Mouse (Mus musculus) myocyte (in vitro differentiated cells): ENCODE results near the gene Jazf1. TPM values are rescaled to one million over a fixed set of nuclear protein-coding genes. Genes with fewer than 3 reads are reported as not detected.

Experiments
- H3K27me3 ChIP-seq: one replicate; pipeline ENCODE4 v1.6.1; 2011; ENCODE audit not compliant: control insufficient read depth, insufficient read depth, insufficient read length
- H3K36me3 ChIP-seq: one replicate; pipeline ENCODE4 v1.6.1; 2011; ENCODE audit not compliant: control insufficient read depth, insufficient read depth
- H3K4me2 ChIP-seq: one replicate; pipeline ENCODE4 v1.6.1; 2011; ENCODE audit warnings: low read depth, control low read depth
- H3K4me3 ChIP-seq: one replicate; pipeline ENCODE4 v1.5.1; 2011; ENCODE audit warnings: mild to moderate bottlenecking, control low read depth, moderate library complexity
- H3K79me2 ChIP-seq: one replicate; pipeline ENCODE4 v1.6.1; 2011; ENCODE audit not compliant: control insufficient read depth, insufficient read depth
- H3ac ChIP-seq: one replicate; pipeline ENCODE4 v1.6.1; 2011; ENCODE audit not compliant: control insufficient read depth, insufficient read length
- CEBPB ChIP-seq: IDR thresholded peaks from 2 replicates; pipeline ENCODE4 v1.6.1; 2011; ENCODE audit warnings: mild to moderate bottlenecking, moderate library complexity; ENCODE audit not compliant: poor library complexity, insufficient read depth, severe bottlenecking
- E2F4 ChIP-seq: IDR thresholded peaks from one replicate; pipeline ENCODE4 v1.6.1; 2011; ENCODE audit warnings: mild to moderate bottlenecking, control low read depth, moderate library complexity; ENCODE audit not compliant: insufficient read depth
- MAX ChIP-seq: IDR thresholded peaks from one replicate; pipeline ENCODE4 v1.6.1; 2011; ENCODE audit warnings: low read depth, mild to moderate bottlenecking, control low read depth
- MYOD1 ChIP-seq, 3 experiments: IDR thresholded peaks; one replicate each; pipeline ENCODE4 v1.6.1; 2011; ENCODE audit warnings: control low read depth in 2 of 3, low read depth in 2 of 3, mild to moderate bottlenecking in 2 of 3, moderate library complexity in 1 of 3; ENCODE audit not compliant: insufficient read length in 2 of 3, control insufficient read depth in 1 of 3
- MYOG ChIP-seq, 3 experiments: IDR thresholded peaks; one replicate each; pipeline ENCODE4 v1.6.1; 2011; ENCODE audit warnings: control low read depth in 2 of 3, low read depth in 2 of 3, mild to moderate bottlenecking in 2 of 3; ENCODE audit not compliant: insufficient read length in 2 of 3, control insufficient read depth in 1 of 3, insufficient read depth in 1 of 3
- POLR2A ChIP-seq: IDR thresholded peaks from one replicate; pipeline ENCODE4 v1.6.1; 2011; ENCODE audit warnings: low read depth, mild to moderate bottlenecking, control low read depth, moderate library complexity; ENCODE audit not compliant: insufficient read length
- POLR2AphosphoS2 ChIP-seq: IDR thresholded peaks from one replicate; pipeline ENCODE4 v1.6.1; 2011; ENCODE audit warnings: low read depth, control low read depth; ENCODE audit not compliant: insufficient read length
- REST ChIP-seq: IDR thresholded peaks from one replicate; pipeline ENCODE4 v1.6.1; 2011; ENCODE audit warnings: mild to moderate bottlenecking, control low read depth, moderate library complexity; ENCODE audit not compliant: insufficient read depth, insufficient read length
- SRF ChIP-seq: IDR thresholded peaks from one replicate; pipeline ENCODE4 v1.6.1; 2011; ENCODE audit warnings: low read depth; ENCODE audit not compliant: control insufficient read depth, insufficient read length
- TCF12 ChIP-seq: IDR thresholded peaks from one replicate; pipeline ENCODE4 v1.6.1; 2011; ENCODE audit warnings: mild to moderate bottlenecking, control low read depth; ENCODE audit not compliant: poor library complexity, insufficient read depth, severe bottlenecking
- TCF3 ChIP-seq: IDR thresholded peaks from one replicate; pipeline ENCODE4 v1.6.1; 2011; ENCODE audit warnings: low read depth, control low read depth; ENCODE audit not compliant: insufficient read length
- USF1 ChIP-seq: IDR thresholded peaks from one replicate; pipeline ENCODE4 v1.6.1; 2011; ENCODE audit warnings: low read depth, mild to moderate bottlenecking, control low read depth, moderate library complexity
- polyA plus RNA-seq: library from polyadenylated mRNA; unstranded; fragments of >200 nt; fragmentation: generic; extraction: Trizol; gene quantifications from one replicate; pipeline ENCODE4 v1.2.1, GENCODE M21; 2012; ENCODE audit warnings: missing spikeins

Gene Jazf1
- polyA plus RNA-seq, 1 experiment: 0.01 TPM

- Histone ChIP-seq H3K4me2 (no peak overlapping the region), H3K36me3 (no peaks in the 10 kb centered on the region), H3ac (no peak overlapping the region), H3K79me2 (no peaks in the 10 kb centered on the region), H3K27me3 (no peaks in the 10 kb centered on the region), H3K4me3 (no peak overlapping the region)
- no peak for TF ChIP-seq USF1
- no peak for TF ChIP-seq REST
- TF ChIP-seq CEBPB: no peak
- no peak for TF ChIP-seq MYOD1 (IDR thresholded peaks at IDR 0.05; ENCODE audit: control insufficient read depth in 1 of 3, insufficient read length in 2 of 3, low read depth in 2 of 3)
- TF ChIP-seq MYOG (IDR thresholded peaks at IDR 0.05; ENCODE audit: control insufficient read depth in 1 of 3, insufficient read depth in 1 of 3, insufficient read length in 2 of 3, low read depth in 2 of 3): no peak
- no peak for TF ChIP-seq MAX
- TF ChIP-seq POLR2A: no peak
- TF ChIP-seq TCF3: no peak
These were observed 207.7 kb downstream of the Jazf1 start for GRCm38 (mm10) chr6:52860713-52861112.

GRCm38 (mm10) chr6:52858911-52859431 is 209.5 kb downstream of the Jazf1 start:
- no peaks in the 10 kb centered on the region for H3K36me3 ChIP-seq
- no peaks in the 10 kb centered on the region for H3K79me2 ChIP-seq
- H3K4me3 ChIP-seq: no peak overlapping the region
- no peak overlapping the region for H3K4me2 ChIP-seq
- TF ChIP-seq CEBPB (no peak), E2F4 (no peak), TCF12 (no peak), POLR2A (no peak), SRF (no peak), TCF3 (no peak), MAX (no peak), MYOD1 (IDR thresholded peaks at IDR 0.05; ENCODE audit: control insufficient read depth in 1 of 3, insufficient read length in 2 of 3, low read depth in 2 of 3) (no peak), REST (no peak), USF1 (no peak), POLR2AphosphoS2 (no peak), MYOG (IDR thresholded peaks at IDR 0.05; ENCODE audit: control insufficient read depth in 1 of 3, insufficient read depth in 1 of 3, insufficient read length in 2 of 3, low read depth in 2 of 3) (no peak)
- H3K27me3 ChIP-seq: no peaks in the 10 kb centered on the region
- no peak overlapping the region for H3ac ChIP-seq

GRCm38 (mm10) chr6:52852404-52853107 is 215.9 kb downstream of the Jazf1 start:
- TF ChIP-seq USF1: no peak
- no peak for TF ChIP-seq SRF
- no peak for TF ChIP-seq MYOD1 (IDR thresholded peaks at IDR 0.05; ENCODE audit: control insufficient read depth in 1 of 3, insufficient read length in 2 of 3, low read depth in 2 of 3)
- no peak for TF ChIP-seq E2F4
- no peak for TF ChIP-seq TCF12
- no peak for TF ChIP-seq CEBPB
- no peak for TF ChIP-seq TCF3
- no peak for TF ChIP-seq MYOG (IDR thresholded peaks at IDR 0.05; ENCODE audit: control insufficient read depth in 1 of 3, insufficient read depth in 1 of 3, insufficient read length in 2 of 3, low read depth in 2 of 3)
- no peak for TF ChIP-seq REST
- no peak for TF ChIP-seq MAX
- no peak for TF ChIP-seq POLR2AphosphoS2
- no peak for TF ChIP-seq POLR2A
- no peak overlapping the region for H3ac ChIP-seq
- no peak overlapping the region for H3K4me2 ChIP-seq
- no peaks in the 10 kb centered on the region for H3K36me3 ChIP-seq
- no peak overlapping the region for H3K4me3 ChIP-seq
- no peaks in the 10 kb centered on the region for H3K79me2 ChIP-seq
- no peaks in the 10 kb centered on the region for H3K27me3 ChIP-seq

GRCm38 (mm10) chr6:52851975-52852374 is 216.5 kb downstream of the Jazf1 start:
- no peak overlapping the region for H3K4me2 ChIP-seq
- TF ChIP-seq POLR2A: no peak
- no peak for TF ChIP-seq SRF
- no peak for TF ChIP-seq MYOG (IDR thresholded peaks at IDR 0.05; ENCODE audit: control insufficient read depth in 1 of 3, insufficient read depth in 1 of 3, insufficient read length in 2 of 3, low read depth in 2 of 3)
- no peak for TF ChIP-seq MAX
- no peak for TF ChIP-seq E2F4
- TF ChIP-seq TCF3: no peak
- TF ChIP-seq POLR2AphosphoS2: no peak
- TF ChIP-seq MYOD1 (IDR thresholded peaks at IDR 0.05; ENCODE audit: control insufficient read depth in 1 of 3, insufficient read length in 2 of 3, low read depth in 2 of 3): no peak
- TF ChIP-seq CEBPB: no peak
- TF ChIP-seq USF1: no peak
- no peak for TF ChIP-seq REST
- no peak for TF ChIP-seq TCF12

GRCm38 (mm10) chr6:52851019-52851418 is 217.4 kb downstream of the Jazf1 start:
- no peak for TF ChIP-seq SRF
- TF ChIP-seq REST: no peak
- TF ChIP-seq CEBPB: no peak
- TF ChIP-seq MYOG (IDR thresholded peaks at IDR 0.05; ENCODE audit: control insufficient read depth in 1 of 3, insufficient read depth in 1 of 3, insufficient read length in 2 of 3, low read depth in 2 of 3): no peak
- no peak for TF ChIP-seq POLR2A
- TF ChIP-seq E2F4: no peak
- no peak for TF ChIP-seq POLR2AphosphoS2
- no peak for TF ChIP-seq TCF3
- no peak for TF ChIP-seq MYOD1 (IDR thresholded peaks at IDR 0.05; ENCODE audit: control insufficient read depth in 1 of 3, insufficient read length in 2 of 3, low read depth in 2 of 3)
- TF ChIP-seq TCF12: no peak
- TF ChIP-seq USF1: no peak
- TF ChIP-seq MAX: no peak
- H3ac ChIP-seq: no peak overlapping the region
- no peaks in the 10 kb centered on the region for H3K36me3 ChIP-seq
- no peaks in the 10 kb centered on the region for H3K79me2 ChIP-seq
- no peak overlapping the region for H3K4me3 ChIP-seq
- no peaks in the 10 kb centered on the region for H3K27me3 ChIP-seq
- H3K4me2 ChIP-seq: no peak overlapping the region

More at GRCm38 (mm10) chr6:52851975-52852374, 216.5 kb downstream of the Jazf1 start:
- no peaks in the 10 kb centered on the region for H3K79me2 ChIP-seq
- no peaks in the 10 kb centered on the region for H3K27me3 ChIP-seq
- no peak overlapping the region for H3K4me3 ChIP-seq
- H3K36me3 ChIP-seq: no peaks in the 10 kb centered on the region
- H3ac ChIP-seq: no peak overlapping the region
